Mouse (Mus musculus) right cerebral cortex, adult 2 months (tissue): ENCODE results near the gene Glrx3.

Source experiments
- DNase-seq, 2 experiments: peaks; one replicate each; pipeline ENCODE4 v3.0.0; 2021 to 2022; ENCODE audit warnings: low spot score in 2 of 2

Glrx3 gene

DNA sequence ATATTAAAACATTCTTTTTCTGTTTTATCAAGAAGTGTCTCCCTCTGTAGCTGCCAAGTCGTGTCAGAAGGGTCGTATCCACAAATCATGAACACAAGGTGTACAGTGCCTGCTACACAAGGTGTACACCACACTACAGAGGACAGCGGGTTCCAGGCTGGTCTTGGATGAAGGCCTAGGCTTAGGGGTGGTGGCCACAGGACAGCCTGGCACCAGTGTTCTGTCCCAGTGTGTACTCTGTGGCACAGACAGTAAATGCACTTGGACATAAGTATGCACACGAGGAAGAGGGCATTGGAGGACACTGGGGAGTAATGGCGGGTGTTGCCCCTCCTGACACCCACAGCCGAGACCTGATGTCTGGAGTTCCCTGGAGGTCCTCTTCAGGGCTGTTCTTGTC is 34.7 kb downstream of the Glrx3 start:
- no peak for DNase-seq

- DNase-seq: peak; percentile 94 to 98
Observed at GRCm38 (mm10) chr7:137477950-137478620, 40.7 kb downstream of the Glrx3 start.

GRCm38 (mm10) chr7:137478621-137478982 is 41.2 kb downstream of the Glrx3 start:
- no peak for DNase-seq

DNA sequence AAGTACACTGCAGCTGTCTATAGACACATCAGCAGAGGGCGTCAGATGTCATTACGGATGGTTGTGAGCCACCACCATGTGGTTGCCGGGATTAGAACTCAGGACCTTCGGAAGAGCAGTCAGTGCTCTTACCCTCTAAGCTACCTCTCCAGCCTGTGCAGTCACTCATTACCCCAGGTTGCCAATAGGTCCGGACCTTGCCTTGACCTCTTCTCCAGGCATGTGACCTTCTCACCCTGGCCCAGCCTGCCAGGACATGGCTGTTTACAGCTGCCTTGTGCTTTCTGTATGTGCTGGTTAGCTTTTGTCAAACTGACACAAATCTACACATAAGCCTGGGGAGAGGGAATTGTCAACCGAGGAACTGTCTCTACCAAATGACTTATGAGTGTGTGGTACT is 43.4 kb downstream of the Glrx3 start:
- no peak for DNase-seq

DNA sequence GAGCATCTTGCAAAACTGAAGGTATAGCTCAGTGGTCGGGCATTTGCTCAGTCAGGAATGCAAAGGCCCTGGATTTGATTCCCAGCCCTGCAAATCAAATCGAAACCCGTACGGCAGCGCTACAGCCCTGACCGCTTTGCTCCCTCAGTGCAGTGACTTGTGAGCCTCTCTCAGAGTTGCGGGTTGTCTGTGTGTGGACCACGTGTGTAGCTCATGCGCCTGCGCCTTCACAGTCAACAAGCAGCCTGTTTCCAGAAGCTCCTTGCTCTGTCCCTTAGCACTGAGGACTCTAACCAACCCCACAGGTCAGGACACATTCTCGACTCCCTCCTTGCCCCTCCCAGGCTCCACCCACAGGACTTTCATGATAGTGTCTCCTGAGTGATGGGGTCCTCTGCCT is 46.6 kb downstream of the Glrx3 start:
- no peak for DNase-seq

DNA sequence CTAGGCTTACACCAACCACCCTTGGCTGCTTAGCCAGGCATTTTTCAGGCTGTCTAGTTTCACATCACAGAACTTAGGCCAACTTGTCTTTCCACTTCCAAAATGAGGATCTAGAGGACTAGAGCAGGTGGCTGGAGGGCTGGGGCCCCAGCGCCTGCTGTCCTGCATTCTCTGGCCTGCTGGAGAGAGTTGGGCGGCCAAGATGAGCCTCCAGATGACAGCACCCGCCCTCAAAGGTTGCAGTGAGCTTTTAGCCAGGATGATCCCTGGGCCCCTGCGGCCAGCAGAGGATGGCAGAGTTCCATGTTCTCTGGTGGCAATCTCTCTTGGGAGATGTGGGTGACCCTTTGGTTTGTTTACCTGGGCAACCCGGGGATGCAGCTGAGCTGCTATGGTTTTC is 51.0 kb downstream of the Glrx3 start:
- DNase-seq: no peak

GRCm38 (mm10) chr7:137490711-137491110 is 53.3 kb downstream of the Glrx3 start:
- DNase-seq: no peak

GRCm38 (mm10) chr7:137492307-137492973 is 55.0 kb downstream of the Glrx3 start:
- DNase-seq: no peak

DNA sequence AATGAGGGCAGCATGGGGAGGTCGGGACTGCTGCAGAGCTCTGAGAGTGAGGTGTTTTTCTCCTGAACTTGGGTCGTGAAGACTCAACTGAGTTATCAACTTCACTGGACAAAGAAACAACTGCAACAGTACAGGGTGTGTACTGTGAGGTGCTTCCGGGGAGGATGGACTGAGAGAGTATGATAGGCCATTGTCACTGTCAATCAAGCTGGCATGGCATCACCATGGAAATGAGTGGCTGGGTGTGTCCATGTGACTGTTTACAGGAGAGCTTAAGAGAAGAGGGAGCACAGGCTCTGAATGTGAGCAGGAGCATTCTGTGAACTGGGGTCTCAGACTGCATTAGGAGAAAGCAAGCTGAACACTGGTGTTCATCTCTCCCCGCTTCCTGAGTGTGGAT is 61.3 kb downstream of the Glrx3 start:
- DNase-seq: no peak

- DNase-seq: no peak
Observed at GRCm38 (mm10) chr7:137517588-137517987, 80.2 kb downstream of the Glrx3 start.

- DNase-seq: no peak
Observed at GRCm38 (mm10) chr7:137518028-137518576, 80.7 kb downstream of the Glrx3 start.
